Mouse (Mus musculus) hindbrain, embryonic 12.5 days (tissue): Measurements from ENCODE around the gene Hist1h2bf. TPM values are rescaled to one million over a fixed set of nuclear protein-coding genes. Genes with fewer than 3 reads are reported as not detected.
A peak's percentile ranks its signal among the peaks of the same experiment; 100 is the strongest.
"Not testable (repeated sequence)": the region's sequence is repeated elsewhere in the genome, so short reads cannot be mapped to it uniquely, and the experiment has no call there.

Experiments used
- ATAC-seq: fragments of 200-750 bp; cut with Nextera tagmentation; 2 replicates; pipeline ENCODE4 v1.8.0; 2017; ENCODE audit warnings: moderate TSS enrichment; ENCODE audit not compliant: low FRiP score
- H3K27ac ChIP-seq: fragments of 300-500 bp; sonication (generic); 2 replicates; pipeline ENCODE4 v1.5.1; 2016; ENCODE audit warnings: mild to moderate bottlenecking
- H3K27me3 ChIP-seq: fragments of 300-500 bp; sonication (generic); 2 replicates; pipeline ENCODE4 v1.6.1; 2016; ENCODE audit warnings: mild to moderate bottlenecking
- H3K36me3 ChIP-seq: fragments of 300-500 bp; sonication (generic); 2 replicates; pipeline ENCODE4 v1.6.1; 2016; ENCODE audit warnings: mild to moderate bottlenecking
- H3K4me1 ChIP-seq: fragments of 300-500 bp; sonication (generic); 2 replicates; pipeline ENCODE4 v1.6.1; 2016
- H3K4me2 ChIP-seq: fragments of 300-500 bp; sonication (generic); replicated peaks from 2 replicates; pipeline ENCODE4 v1.6.1; 2016; ENCODE audit warnings: mild to moderate bottlenecking
- H3K4me3 ChIP-seq: fragments of 300-500 bp; sonication (generic); 2 replicates; pipeline ENCODE4 v1.5.1; 2016; ENCODE audit warnings: mild to moderate bottlenecking
- H3K9ac ChIP-seq: fragments of 300-500 bp; sonication (generic); 2 replicates; pipeline ENCODE4 v1.6.1; 2016; ENCODE audit warnings: mild to moderate bottlenecking, moderate library complexity
- H3K9me3 ChIP-seq: fragments of 300-500 bp; sonication (generic); replicated peaks from 2 replicates; pipeline ENCODE4 v1.6.1; 2016; ENCODE audit warnings: mild to moderate bottlenecking
- WGBS: fragments of 180-500 bp; shearing (Covaris S2); methylation state at CpG from one replicate; pipeline ENCODE4 v1.1.7; 2016; 5-methylcytosine and 5-hydroxymethylcytosine counted together
- polyA plus RNA-seq: library from polyadenylated mRNA; unstranded; fragments of >200 nt; fragmentation: Nextera tagmentation; extraction: Ambion mirVana; gene quantifications from 2 replicates; pipeline ENCODE4 v1.2.1, GENCODE M21; 2016

Gene Hist1h2bf
- polyA plus RNA-seq, 1 experiment from 2014 or later, result 7.2 TPM

DNA sequence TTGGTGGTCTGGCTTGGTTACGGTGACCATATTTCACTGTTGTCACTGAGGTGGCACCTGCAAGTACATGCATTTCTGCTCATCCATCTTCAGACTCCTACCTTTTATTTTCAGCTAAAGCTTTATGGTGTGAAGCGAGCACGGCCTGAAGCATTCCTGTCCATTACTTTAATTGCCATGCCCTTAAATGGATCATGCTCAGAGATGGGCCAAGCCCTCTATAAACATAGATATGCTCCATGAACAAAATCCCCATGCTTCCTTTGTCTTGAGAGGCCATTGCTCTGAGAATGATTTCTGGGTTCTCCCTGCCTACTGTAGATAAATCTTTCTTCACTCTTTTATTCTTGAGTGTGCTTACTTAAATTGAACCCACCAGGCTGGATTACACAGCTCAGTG lies 30.5 kb upstream of the Hist1h2bf start:
- Histone ChIP-seq H3K9me3 (no peaks in the 10 kb centered on the region), H3K27me3 (no peaks in the 10 kb centered on the region), H3K4me2 (no peak overlapping the region), H3K9ac (no peak overlapping the region), H3K27ac (no peak overlapping the region), H3K4me3 (no peak overlapping the region), H3K4me1 (no peaks in the 10 kb centered on the region), H3K36me3 (no peaks in the 10 kb centered on the region)
- WGBS, result 100% methylated on average over 3 of the region's 3 CpGs
- no peak for ATAC-seq

- H3K4me1 ChIP-seq, result no peaks in the 10 kb centered on the region
- no peak overlapping the region for H3K27ac ChIP-seq
- no peak overlapping the region for H3K4me2 ChIP-seq
- no peaks in the 10 kb centered on the region for H3K9me3 ChIP-seq
- WGBS, result 81% methylated on average over 7 of the region's 7 CpGs
- H3K9ac ChIP-seq, result no peak overlapping the region
- no peak overlapping the region for H3K4me3 ChIP-seq
- no peaks in the 10 kb centered on the region for H3K27me3 ChIP-seq
- no peaks in the 10 kb centered on the region for H3K36me3 ChIP-seq
- no peak for ATAC-seq
Observed at GRCm38 (mm10) chr13:23603182-23603699, 29.2 kb upstream of the Hist1h2bf start.

DNA sequence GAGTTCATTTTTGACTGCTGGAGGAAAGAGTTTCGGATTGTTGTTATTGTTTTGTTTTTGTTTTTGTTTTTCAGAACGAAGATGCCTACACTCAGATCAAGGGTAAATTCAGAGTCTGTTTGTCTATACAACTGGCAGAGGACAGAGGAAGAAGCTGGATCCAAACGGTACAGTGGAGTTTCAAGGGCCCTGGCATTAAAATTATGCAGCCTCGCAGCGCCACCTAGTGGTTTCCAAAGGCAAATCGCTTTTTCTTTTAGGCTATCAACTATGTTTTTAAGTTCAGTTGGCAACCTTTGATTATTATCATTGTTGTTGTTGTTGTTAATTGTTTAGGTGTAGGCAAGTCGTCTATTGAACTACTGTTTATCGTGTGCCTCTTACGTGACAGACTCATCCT lies 24.0 kb upstream of the Hist1h2bf start:
- 8% methylated on average over 9 of the region's 9 CpGs for WGBS
- Histone ChIP-seq H3K4me3 (no peak overlapping the region), H3K27me3 (no peaks in the 10 kb centered on the region), H3K9me3 (no peaks in the 10 kb centered on the region), H3K27ac (no peak overlapping the region), H3K36me3 (no peaks in the 10 kb centered on the region), H3K4me1 (no peaks in the 10 kb centered on the region), H3K9ac (no peak overlapping the region), H3K4me2 (no peak overlapping the region)
- ATAC-seq, result no peak

- no peak for ATAC-seq
- H3K9ac ChIP-seq, result no peak overlapping the region
- H3K36me3 ChIP-seq, result no peaks in the 10 kb centered on the region
- H3K27ac ChIP-seq, result no peak overlapping the region
- H3K27me3 ChIP-seq, result no peaks in the 10 kb centered on the region
- no peaks in the 10 kb centered on the region for H3K9me3 ChIP-seq
- H3K4me1 ChIP-seq, result no peaks in the 10 kb centered on the region
- WGBS, result 89% methylated on average over 7 of the region's 7 CpGs
- H3K4me2 ChIP-seq, result no peak overlapping the region
- no peak overlapping the region for H3K4me3 ChIP-seq
Observed at GRCm38 (mm10) chr13:23595622-23596372, 21.8 kb upstream of the Hist1h2bf start.

DNA sequence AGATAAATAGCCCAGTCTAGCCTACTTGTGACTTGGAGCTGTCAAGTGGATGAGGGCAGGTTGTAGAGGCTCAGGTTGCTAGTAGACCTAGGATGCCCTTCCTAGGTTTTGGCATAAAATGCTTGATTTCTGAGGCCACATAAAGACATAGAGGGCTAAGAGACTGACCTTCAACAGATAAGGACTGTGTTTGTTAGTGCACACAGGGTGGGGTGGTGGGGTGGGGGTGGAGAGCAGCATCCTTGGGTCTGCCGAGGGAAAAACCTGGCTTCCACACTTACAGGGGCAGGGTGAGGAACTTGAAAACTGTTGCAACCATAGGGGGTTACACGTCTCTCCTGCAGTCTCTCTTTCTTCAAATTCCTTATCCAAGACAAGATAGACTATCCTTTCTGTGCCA lies 21.2 kb upstream of the Hist1h2bf start:
- Histone ChIP-seq H3K4me1 (no peaks in the 10 kb centered on the region), H3K4me2 (no peak overlapping the region), H3K27ac (no peak overlapping the region), H3K36me3 (no peaks in the 10 kb centered on the region), H3K9me3 (no peaks in the 10 kb centered on the region), H3K27me3 (no peaks in the 10 kb centered on the region), H3K9ac (no peak overlapping the region), H3K4me3 (no peak overlapping the region)
- WGBS, result 77% methylated on average over 2 of the region's 2 CpGs
- ATAC-seq, result no peak

DNA sequence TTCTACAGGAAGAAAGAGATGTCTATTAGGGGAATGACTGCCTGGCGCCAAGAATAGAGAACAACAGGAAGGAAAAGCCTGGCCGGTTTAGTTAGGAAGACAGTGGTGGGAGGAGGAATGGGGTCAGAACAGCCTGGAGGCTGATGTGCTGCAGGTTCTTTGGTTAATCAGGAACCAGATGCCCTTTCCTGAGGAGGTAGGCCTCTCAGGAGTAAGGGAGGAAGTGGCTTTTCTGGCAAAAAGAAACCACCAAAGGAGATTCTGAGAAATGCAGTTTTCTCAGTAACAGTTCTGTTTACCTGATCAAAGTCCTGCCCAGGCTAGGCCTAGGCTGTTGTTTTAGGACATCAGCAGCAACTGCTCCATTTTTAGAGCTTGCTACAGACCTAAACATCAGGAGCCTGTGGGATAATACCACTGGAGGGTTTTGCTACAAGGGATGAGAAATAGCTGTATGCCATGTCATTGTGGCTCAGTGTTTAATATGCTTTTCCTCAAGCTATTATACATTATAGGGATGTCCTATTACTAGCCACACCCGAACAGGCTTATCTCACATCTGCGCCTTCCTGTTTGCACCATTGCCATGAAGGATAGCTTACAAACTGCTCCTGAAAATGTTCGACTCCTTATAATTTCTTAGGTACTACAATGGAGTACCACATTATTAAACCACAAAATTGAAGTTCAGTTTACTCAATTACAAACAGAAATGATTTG lies 19.2 kb upstream of the Hist1h2bf start:
- Histone ChIP-seq H3K36me3 (no peaks in the 10 kb centered on the region), H3K4me2 (no peak overlapping the region), H3K27me3 (no peaks in the 10 kb centered on the region), H3K4me1 (no peaks in the 10 kb centered on the region), H3K27ac (no peak overlapping the region), H3K9me3 (no peaks in the 10 kb centered on the region), H3K4me3 (no peak overlapping the region), H3K9ac (no peak overlapping the region)
- 82% methylated on average over 5 of the region's 5 CpGs for WGBS
- ATAC-seq, result no peak

GRCm38 (mm10) chr13:23592614-23593013 lies 18.6 kb upstream of the Hist1h2bf start:
- Histone ChIP-seq H3K9me3 (no peaks in the 10 kb centered on the region), H3K4me2 (no peak overlapping the region), H3K27me3 (no peaks in the 10 kb centered on the region), H3K27ac (no peak overlapping the region), H3K9ac (no peak overlapping the region), H3K4me3 (no peak overlapping the region), H3K36me3 (no peaks in the 10 kb centered on the region), H3K4me1 (no peaks in the 10 kb centered on the region)
- no peak for ATAC-seq
- 82% methylated on average over 7 of the region's 7 CpGs for WGBS

DNA sequence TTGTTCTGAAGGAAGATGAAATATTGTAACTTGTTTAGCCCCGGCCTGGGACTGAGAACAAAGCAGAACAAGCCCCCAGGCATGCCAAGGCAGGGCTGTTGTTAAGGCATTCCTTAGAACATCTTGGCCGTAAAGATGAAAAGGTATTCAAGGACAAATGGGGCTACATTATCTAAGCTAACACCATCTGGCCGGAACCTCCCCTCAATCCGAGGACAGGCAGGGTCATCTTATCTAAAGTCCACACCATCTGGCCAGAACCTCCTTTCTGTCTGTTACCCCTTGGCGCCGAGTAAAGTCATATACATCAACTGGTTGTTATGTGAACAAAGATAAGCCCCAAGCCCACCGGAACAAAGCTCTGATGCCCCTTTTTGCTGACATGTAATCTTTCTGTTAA lies 17.9 kb upstream of the Hist1h2bf start:
- ATAC-seq, H3K27ac ChIP-seq, H3K4me2 ChIP-seq, H3K4me3 ChIP-seq, H3K4me1 ChIP-seq, H3K36me3 ChIP-seq, H3K9ac ChIP-seq, H3K9me3 ChIP-seq, H3K27me3 ChIP-seq: not testable (repeated sequence)
- 88% methylated on average over 7 of the region's 7 CpGs for WGBS

DNA sequence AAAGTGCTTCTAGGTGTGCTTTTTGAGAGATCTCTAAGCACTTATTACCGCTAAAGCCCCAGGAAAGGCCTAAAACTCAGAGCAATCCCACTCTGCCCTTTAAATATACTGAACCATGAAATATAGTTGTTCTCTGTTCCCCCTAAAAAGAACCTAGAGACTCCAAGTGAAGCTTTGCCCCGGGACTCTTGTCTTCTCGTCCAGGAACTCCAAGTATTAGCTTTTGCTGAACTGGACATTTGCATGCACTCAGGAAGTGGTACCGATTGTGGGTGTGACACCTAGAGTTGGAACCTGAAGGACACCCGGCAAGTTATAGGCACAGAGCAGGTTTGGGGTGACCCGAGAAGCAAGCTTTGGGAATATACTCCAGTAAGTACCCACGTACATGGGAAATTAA lies 17.2 kb upstream of the Hist1h2bf start:
- no peak overlapping the region for H3K9ac ChIP-seq
- no peak overlapping the region for H3K4me2 ChIP-seq
- no peaks in the 10 kb centered on the region for H3K9me3 ChIP-seq
- H3K27me3 ChIP-seq, result no peaks in the 10 kb centered on the region
- no peaks in the 10 kb centered on the region for H3K36me3 ChIP-seq
- H3K4me3 ChIP-seq, result no peak overlapping the region
- no peak for ATAC-seq
- peaks cover 2% of the 10 kb centered on the region; the same call in 1 of the 2 replicates for H3K4me1 ChIP-seq
- 92% methylated on average over 7 of the region's 7 CpGs for WGBS
- no peak overlapping the region for H3K27ac ChIP-seq

- H3K36me3 ChIP-seq, result no peaks in the 10 kb centered on the region
- H3K4me2 ChIP-seq, result peak overlapping the region; percentile 69
- no peaks in the 10 kb centered on the region for H3K27me3 ChIP-seq
- H3K9me3 ChIP-seq, result no peaks in the 10 kb centered on the region
- no peak for ATAC-seq
- WGBS, result 9% methylated on average over 1 of the region's 1 CpGs
- H3K4me3 ChIP-seq, result peak overlapping the region; percentile 24; the same call in 1 of the 2 replicates
- peak overlapping the region; percentile 49; the same call in 1 of the 2 replicates for H3K9ac ChIP-seq
- H3K27ac ChIP-seq, result peak overlapping the region; percentile 87
- peaks cover 22% of the 10 kb centered on the region for H3K4me1 ChIP-seq
Observed at GRCm38 (mm10) chr13:23586940-23587225, 12.9 kb upstream of the Hist1h2bf start.

DNA sequence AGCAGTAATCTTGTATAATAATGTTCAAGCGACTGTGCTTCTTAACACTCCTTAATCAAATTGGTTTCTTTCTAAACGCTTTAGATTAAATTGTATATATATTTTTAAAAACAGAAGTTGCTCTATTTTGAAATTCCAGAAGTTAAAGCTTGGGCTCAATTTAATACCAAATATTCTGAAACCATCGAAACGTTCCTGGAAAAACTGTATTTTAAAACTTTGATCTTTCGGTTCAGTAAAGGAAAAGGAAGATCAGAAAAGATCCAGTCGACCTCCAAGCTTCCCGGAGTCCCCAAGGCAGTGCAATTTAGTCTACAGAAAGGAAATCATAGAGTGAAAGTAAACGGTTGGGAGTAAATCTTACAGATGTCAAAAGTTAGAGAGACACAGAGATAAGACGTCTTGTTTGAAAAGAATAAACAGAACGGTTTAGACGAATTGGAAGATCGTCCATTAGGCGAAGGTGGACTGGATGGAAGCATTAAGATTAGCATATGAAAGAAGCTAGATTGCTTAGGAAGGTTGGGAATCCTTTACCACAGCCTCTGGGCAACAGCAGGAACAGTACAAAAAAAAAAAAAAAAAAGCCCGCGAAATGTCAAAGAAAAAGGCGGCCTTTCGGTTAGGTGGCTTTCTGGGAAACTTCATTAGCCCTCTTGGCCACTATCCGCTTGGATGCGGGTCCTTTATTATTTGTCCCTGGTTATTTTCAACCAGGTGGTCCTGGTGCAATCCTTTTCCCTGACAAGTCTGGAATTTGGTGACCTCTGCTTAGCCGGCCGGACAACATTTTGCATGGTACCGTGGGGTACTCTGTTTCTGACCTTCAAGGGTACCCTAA lies 12.3 kb upstream of the Hist1h2bf start:
- WGBS, result 3% methylated on average over 22 of the region's 22 CpGs
- Histone ChIP-seq H3K4me1 (peaks cover 24% of the 10 kb centered on the region), H3K4me2 (peak overlapping the region; percentile 69), H3K9me3 (no peaks in the 10 kb centered on the region), H3K9ac (peak overlapping the region; percentile 49), H3K27me3 (no peaks in the 10 kb centered on the region), H3K27ac (peak overlapping the region; percentile 94), H3K4me3 (peak overlapping the region; percentile 37), H3K36me3 (no peaks in the 10 kb centered on the region)
- ATAC-seq, result no peak

DNA sequence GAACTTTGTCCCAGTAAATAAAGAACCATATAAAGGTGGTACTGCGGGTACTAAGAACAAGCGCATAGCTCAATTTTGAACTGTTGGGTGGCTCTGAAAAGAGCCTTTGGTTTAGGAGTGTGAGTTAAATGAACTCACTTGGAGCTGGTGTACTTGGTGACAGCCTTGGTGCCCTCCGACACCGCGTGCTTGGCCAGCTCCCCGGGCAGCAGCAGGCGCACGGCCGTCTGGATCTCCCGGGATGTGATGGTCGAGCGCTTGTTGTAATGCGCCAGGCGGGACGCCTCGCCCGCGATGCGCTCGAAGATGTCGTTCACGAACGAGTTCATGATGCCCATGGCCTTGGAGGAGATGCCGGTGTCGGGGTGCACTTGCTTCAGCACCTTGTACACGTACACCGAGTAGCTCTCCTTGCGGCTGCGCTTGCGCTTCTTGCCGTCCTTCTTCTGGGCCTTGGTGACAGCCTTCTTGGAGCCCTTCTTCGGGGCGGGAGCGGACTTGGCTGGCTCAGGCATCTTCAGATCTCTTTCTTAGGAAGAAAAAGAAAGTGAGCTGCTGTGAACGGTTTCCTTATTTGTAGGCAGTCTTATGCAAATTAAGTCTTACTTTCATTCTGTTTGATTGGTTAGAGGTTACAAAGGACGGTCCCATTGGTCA lies 11.6 kb upstream of the Hist1h2bf start:
- Histone ChIP-seq H3K4me3 (peak overlapping the region; percentile 37), H3K9ac (peak overlapping the region; percentile 75), H3K4me2 (peak overlapping the region; percentile 69), H3K27ac (peak overlapping the region; percentile 94), H3K4me1 (peaks cover 24% of the 10 kb centered on the region)
- not testable (repeated sequence) for H3K36me3 ChIP-seq, H3K9me3 ChIP-seq, H3K27me3 ChIP-seq
- 0% methylated on average over 23 of the region's 36 CpGs for WGBS
- peak; percentile 91 for ATAC-seq
